Mouse (Mus musculus): Measurements from ENCODE around the gene Tbx6.

Gene Tbx6

GRCm38 (mm10) chr7:126780971-126781635, at the start of gene Tbx6:
Gene Tbx6 (plus strand): TSS chr7:126781483.
- DNase-seq (ENCODE audit: low read depth, low spot score) = no peak

- no peak for DNase-seq (ENCODE audit: low read depth, low spot score)
Measured at GRCm38 (mm10) chr7:126736122-126736521, 45.2 kb upstream of the Tbx6 start.

- no peak for DNase-seq (ENCODE audit: low read depth, low spot score)
Measured at GRCm38 (mm10) chr7:126739551-126739950, 41.7 kb upstream of the Tbx6 start.

DNA sequence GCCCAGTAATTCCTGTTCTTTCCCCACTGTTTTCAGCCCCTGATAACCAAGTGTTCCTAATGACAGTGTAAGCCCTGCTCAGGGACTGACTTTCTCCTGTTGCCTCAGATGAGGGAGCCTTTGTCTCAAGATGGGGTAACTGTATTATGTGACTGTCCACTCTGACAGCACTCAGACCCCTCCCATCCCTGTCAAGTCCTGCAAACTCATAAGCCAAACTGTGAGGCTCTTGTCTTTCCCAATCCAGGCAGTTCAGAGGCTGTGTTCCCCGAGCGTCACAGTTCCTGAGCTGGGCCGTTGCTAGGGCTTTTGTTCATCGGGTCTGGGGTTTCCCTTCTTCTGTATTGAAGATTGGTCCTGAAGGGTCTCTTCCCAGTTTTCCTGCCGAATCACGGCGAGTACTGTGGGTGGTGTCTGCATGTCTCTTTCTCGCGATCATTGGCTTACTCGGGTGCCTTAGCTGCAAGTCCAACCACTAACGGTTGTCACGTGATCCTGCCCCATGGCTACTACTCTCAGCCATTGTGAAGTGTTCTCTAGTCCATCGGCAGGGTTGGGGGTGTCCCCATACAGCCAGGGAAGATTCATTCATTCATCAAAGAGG, 41.0 kb upstream of the Tbx6 start:
- DNase-seq (ENCODE audit: low read depth, low spot score) = peak; percentile 43

- DNase-seq (ENCODE audit: low read depth, low spot score) = no peak
Measured at GRCm38 (mm10) chr7:126740977-126741376, 40.3 kb upstream of the Tbx6 start.

GRCm38 (mm10) chr7:126741452-126741851, 39.8 kb upstream of the Tbx6 start:
- DNase-seq (ENCODE audit: low read depth, low spot score) = no peak

DNA sequence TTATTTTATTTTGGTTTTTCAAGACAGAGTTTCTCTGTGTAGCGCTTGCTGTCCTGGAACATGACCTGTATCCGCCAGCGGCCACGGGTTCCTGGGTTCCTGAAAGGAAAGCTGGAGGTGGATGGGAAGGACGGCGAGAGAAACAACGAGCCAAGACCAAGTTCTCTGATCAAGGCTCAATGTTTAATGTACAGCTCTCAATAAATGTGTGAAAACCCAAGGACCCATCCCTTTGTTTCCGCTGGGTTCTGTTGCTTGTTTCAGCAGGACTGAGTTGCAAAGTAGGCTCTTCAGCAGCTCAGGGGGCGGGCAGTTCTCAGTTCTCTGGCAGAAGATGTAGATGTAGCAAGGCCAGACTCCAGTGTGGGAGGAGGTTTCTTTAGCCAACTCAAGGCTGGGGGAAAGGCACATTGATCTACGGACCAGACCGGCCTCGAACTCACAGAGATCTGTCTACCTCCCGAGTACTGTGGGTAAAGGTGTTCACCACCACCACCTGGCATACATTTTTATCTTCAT, 39.3 kb upstream of the Tbx6 start:
- peak; percentile 52 for DNase-seq (ENCODE audit: low read depth, low spot score)

GRCm38 (mm10) chr7:126746066-126746465, 35.2 kb upstream of the Tbx6 start:
- DNase-seq (ENCODE audit: low read depth, low spot score) = no peak

- peak; percentile 31 for DNase-seq (ENCODE audit: low read depth, low spot score)
Measured at GRCm38 (mm10) chr7:126746798-126747197, 34.5 kb upstream of the Tbx6 start.

DNA sequence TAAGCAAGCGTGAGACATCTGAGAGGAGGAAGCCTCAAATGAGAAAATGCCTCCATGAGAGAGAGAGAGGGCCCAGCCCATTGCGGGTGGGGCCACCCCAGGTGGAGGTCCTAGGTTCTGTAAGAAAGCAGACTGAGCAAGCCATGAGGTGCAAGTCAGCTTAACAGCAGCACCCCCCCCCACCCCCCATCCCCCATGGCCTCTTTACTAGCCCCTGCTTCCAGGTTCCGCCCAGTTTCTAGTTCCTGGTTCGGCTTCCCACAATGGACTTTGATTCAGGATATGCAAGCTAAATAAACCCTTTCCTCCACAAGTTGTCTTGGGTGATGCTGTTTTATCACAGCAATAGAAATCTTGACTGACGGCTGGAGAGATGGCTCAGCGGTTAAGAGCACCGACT, 32.5 kb upstream of the Tbx6 start:
- DNase-seq (ENCODE audit: low read depth, low spot score) = no peak

GRCm38 (mm10) chr7:126749582-126750343, 31.5 kb upstream of the Tbx6 start:
- no peak for DNase-seq (ENCODE audit: low read depth, low spot score)

- DNase-seq (ENCODE audit: low read depth, low spot score) = peak; percentile 94
Measured at GRCm38 (mm10) chr7:126754866-126755265, 26.4 kb upstream of the Tbx6 start.

- DNase-seq (ENCODE audit: low read depth, low spot score) = no peak
Measured at GRCm38 (mm10) chr7:126758539-126758938, 22.7 kb upstream of the Tbx6 start.

DNA sequence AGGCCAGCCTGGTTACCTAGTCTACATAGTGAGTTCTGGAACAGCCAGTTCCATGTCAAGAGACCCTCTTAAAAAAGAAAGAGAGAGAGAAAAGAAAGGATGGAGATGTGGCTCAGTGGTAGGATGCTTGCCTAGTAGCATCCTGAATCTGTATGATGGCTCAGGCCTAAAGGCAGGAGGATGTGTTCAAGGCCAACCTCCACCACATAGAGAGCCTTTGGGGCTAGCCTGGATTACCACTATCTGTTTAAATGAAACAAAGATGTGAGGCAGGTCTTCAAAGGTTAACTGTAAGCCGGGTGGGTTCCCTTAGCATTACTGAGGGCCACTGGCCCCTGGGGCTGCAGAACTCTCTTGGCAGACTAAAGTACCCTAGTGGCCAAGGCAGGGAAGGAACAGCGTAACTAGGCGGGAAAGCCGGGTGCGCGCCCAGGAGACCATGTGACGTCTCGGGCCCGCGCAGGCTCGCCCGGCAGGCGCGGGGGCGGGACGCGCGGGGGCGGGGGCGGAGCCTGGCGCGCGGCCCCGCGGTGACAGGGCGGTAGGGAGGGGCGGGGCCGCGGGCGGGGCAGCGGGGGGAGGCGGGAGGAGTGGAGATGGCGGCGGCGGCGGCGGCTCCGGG, 22.1 kb upstream of the Tbx6 start, which contains the start of gene Mapk3:
Mapk3 (plus strand) TSS at position 552 of the 622 bp plus-strand sequence.
- DNase-seq (ENCODE audit: low read depth, low spot score) = peak; percentile 96

DNA sequence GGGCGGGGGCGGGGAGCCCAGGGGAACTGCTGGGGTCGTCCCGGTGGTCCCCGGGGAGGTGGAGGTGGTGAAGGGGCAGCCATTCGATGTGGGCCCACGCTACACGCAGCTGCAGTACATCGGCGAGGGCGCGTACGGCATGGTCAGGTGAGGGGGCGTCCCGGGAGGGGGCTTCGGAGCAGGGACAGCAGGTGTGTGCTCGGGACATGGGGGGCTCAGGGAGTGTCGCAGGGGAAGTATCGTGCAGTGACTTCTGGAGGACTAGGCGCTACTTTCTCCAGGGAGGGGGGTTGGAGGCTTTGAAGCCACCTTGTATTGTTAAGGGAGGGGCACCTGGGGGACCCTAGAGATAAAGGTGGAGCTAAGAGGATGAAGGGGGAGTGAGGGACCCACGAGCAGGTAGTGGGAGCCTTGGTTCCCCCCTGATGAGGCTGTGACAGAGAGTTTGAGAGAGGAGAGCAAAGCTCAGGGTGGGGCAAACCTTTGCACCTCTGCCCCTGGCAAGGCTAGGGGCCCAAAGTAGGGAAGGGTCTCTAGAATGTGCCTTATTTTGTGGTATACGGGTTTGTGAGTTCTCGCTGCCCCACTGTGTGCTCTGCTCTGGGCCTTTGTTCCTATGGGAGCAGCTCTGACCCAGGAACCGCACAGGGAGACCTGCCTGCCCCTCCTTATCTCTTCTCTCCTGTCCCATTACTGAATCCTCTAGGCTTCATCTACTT, 21.5 kb upstream of the Tbx6 start:
- DNase-seq (ENCODE audit: low read depth, low spot score) = no peak

DNA sequence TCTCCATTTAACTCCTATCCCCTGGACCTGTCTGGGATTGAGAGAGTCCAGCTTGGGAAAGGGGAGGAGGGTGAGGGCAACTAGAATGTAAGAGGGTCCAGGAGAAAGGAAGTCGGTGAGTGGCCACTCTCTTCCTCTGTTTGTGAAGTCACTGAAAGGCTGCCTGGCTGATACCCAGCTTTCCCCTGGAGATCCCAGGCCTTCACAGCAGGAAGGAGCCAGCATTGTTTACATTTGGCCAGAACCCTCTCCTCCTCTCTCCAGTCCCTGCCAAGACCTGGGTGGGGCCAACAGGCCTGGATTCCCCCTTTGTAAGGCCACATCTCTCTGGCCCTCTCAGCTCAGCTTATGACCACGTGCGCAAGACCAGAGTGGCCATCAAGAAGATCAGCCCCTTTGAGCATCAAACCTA, 20.9 kb upstream of the Tbx6 start:
- peak; percentile 57 for DNase-seq (ENCODE audit: low read depth, low spot score)

DNA sequence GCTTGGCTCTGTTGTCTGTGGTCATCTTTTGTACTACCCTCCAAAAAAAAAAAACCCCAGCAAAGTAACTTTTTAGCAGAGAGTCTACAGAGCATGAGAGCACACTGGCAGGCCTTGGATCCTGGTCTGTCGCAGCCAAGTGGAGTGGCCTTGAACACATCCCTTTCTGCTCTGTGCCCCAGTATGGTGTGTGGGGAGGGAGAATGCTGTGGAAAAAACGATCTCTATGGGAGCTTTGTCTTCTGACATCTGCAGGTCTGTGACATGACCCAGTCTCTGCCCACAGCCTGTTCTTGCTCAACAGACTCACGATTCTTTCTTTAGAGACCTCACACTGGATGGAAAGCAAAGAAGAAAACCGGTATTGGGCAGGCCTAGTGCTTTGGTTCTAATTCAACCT, 20.3 kb upstream of the Tbx6 start:
- no peak for DNase-seq (ENCODE audit: low read depth, low spot score)

DNA sequence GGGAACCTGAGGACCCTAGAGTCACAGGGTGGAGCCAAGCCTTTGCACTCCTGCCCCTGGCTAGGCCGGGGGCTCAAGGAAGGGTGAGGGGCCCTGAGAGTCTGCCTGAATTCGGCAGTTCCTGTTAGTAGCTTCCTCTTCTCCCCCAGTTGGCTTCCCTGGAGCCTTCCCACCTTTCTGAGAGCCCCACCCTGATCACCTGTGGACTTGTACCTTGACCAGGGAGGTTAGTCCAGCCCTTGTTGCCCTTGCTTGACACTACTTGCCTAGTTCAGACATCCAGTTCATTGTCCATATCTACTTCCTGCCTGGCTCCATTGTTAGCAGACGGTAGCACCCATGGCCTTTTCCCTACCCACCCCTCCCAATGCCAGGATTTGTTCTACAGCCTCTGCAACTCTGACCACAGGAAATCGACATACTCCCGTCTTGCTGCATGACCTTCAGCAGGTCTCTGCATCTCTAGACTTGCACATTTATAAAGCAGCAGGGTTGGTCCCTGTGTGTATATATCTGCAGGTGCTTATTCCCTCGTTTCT, 19.7 kb upstream of the Tbx6 start:
- no peak for DNase-seq (ENCODE audit: low read depth, low spot score)

DNA sequence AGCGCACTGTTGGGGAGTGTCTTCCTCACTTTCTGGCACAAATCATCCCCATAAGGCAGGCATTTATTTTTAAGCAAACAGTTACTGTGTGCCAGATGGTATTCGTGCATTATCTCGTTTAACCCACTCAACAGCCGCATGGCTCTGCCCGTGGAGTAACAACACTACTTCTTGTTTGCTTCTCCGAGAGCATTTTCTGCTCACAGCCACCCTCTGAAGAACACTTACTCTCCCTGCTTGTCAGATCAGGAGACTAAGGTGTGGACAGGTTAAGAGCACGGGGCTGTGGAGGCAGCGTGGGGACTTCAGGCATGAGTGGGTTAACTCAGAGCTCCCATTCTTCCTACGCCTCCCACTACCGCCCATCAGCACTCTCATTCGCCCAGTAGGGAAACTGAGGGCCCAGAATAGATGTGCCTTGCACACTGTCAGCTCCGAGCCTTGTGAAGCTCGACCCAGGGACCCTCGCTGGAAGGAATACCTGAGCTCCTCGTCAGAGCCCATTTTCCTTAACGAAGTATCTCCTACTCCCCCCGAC, 18.7 kb upstream of the Tbx6 start:
- no peak for DNase-seq (ENCODE audit: low read depth, low spot score)

DNA sequence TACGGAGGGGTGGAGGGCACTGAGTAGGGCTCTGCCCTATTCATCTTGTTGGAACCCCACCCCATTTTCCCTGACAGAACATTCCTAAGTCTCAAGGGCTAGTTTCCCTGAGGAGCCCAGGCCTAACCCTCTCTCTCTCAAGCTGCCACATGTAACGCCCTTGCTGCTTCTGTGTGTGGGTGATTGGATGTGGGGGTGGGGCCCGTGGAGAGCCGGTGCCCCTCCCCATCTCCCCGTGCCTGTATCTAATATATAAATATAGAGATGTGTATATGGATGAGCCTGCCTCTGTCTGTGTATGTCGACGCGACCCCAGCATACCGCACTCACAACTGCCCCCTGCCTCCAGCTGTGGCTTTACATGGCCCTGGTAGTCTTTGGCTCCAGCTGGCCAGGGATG, 15.7 kb upstream of the Tbx6 start:
- no peak for DNase-seq (ENCODE audit: low read depth, low spot score)

GRCm38 (mm10) chr7:126766201-126766600, 15.1 kb upstream of the Tbx6 start, which contains the start of gene Gdpd3:
Gene Gdpd3 (plus strand): TSS chr7:126766334.
- DNase-seq (ENCODE audit: low read depth, low spot score) = no peak

All from ZHBTc4 (cell line).